Mouse (Mus musculus) spleen, adult 2 months (tissue): ENCODE measurements around the gene Vpreb3. TPM values are rescaled to one million over a fixed set of nuclear protein-coding genes. Genes with fewer than 3 reads are reported as not detected.

Experiments used
- DNase-seq, 2 experiments: peaks; one replicate each; pipeline versions ENCODE4 v3.0.0 to v3.0.0-alpha.2; 2012 to 2021; ENCODE audit warnings: low spot score in 2 of 2, low read depth in 1 of 2
- H3K27ac ChIP-seq: fragments of 200-500 bp; 2 replicates; pipeline ENCODE4 v1.5.1; 2012; ENCODE audit warnings: low read length, inconsistent platforms; ENCODE audit not compliant: insufficient read depth
- H3K27me3 ChIP-seq: fragments of 200-500 bp; 2 replicates; pipeline ENCODE4 v1.6.1; 2012; ENCODE audit warnings: mild to moderate bottlenecking, moderate library complexity, low read length, inconsistent platforms; ENCODE audit not compliant: control insufficient read depth, insufficient read depth
- H3K36me3 ChIP-seq: fragments of 200-500 bp; 2 replicates; pipeline ENCODE4 v1.6.1; 2012; ENCODE audit warnings: mild to moderate bottlenecking, low read length, inconsistent platforms; ENCODE audit not compliant: control insufficient read depth, insufficient read depth
- H3K4me1 ChIP-seq: fragments of 200-500 bp; 2 replicates; pipeline ENCODE4 v1.6.1; 2011; ENCODE audit warnings: inconsistent platforms; ENCODE audit not compliant: control insufficient read depth, insufficient read depth, insufficient read length
- H3K4me3 ChIP-seq: fragments of 200-500 bp; 2 replicates; pipeline ENCODE4 v1.5.1; 2011; ENCODE audit warnings: mild to moderate bottlenecking, inconsistent platforms; ENCODE audit not compliant: insufficient read depth, insufficient read length; ENCODE audit errors: extremely low read depth
- CTCF ChIP-seq: fragments of 200-500 bp; IDR thresholded peaks from 2 replicates; pipeline ENCODE4 v1.5.1; 2011; ENCODE audit warnings: mild to moderate bottlenecking, inconsistent platforms; ENCODE audit not compliant: insufficient read depth, insufficient read length, insufficient replicate concordance; ENCODE audit errors: extremely low read depth
- POLR2A ChIP-seq: fragments of 200-500 bp; IDR thresholded peaks from 2 replicates; pipeline ENCODE4 v1.6.1; 2011; ENCODE audit warnings: low read depth, low read length, inconsistent platforms
- WGBS: fragments of 180-500 bp; shearing (Covaris S2); methylation state at CpG from one replicate; pipeline ENCODE4 v1.1.7; 2018; 5-methylcytosine and 5-hydroxymethylcytosine counted together
- polyA plus RNA-seq: library from polyadenylated mRNA; depleted of rRNA; stranded (reverse); fragments of >200 nt; gene quantifications from 2 replicates; pipeline ENCODE4 v1.2.3, GENCODE M21; 2012

The Vpreb3 gene
- polyA plus RNA-seq, 1 experiment, result 178 TPM

DNA sequence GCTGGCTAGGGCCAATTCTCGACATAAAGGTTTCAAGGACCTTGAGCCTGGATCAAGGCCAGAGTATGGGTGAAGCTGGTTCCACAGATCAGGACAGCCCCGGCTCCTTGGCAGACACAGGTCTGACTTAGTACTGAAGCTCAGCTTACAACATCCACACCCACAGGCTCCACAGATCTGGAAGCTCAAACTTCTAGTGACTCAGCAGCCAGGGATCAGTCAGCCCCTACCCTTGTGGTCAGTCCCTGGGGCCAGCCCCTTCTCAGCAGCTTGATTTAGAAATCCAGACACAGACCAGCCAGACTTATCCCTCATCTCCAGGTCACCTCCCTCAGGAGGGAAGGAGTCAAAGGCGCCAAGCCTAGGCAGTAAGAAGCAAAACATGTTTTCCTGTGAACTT is 44.0 kb upstream of the Vpreb3 start:
- no peak overlapping the region for H3K27ac ChIP-seq
- 82% methylated on average over 3 of the region's 3 CpGs for WGBS
- no peak for DNase-seq
- TF ChIP-seq POLR2A (no peak), CTCF (no peak)
- peaks cover 7% of the 10 kb centered on the region; the same call in 1 of the 2 replicates for H3K4me1 ChIP-seq
- H3K36me3 ChIP-seq, result peaks cover 29% of the 10 kb centered on the region
- no peak overlapping the region for H3K4me3 ChIP-seq
- H3K27me3 ChIP-seq, result no peaks in the 10 kb centered on the region

DNA sequence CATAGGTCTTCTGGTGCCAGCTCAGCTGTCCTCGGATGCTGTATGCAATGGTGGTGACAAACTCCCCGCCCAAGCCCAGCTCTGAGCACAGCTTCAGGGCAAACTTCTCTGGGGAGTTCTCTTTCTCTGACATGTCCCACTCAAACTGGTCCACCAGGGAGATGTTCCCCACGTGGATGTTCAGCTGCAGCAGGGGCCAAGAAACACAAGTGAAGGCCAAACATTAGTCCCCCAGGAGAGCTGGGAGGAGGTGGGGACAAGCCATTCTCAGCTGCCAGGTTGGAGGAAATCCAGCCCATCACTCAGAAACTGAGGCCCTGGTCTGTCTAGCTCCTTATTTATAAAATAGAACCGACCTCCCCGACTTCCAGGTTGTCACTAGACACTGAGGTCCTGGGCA is 38.5 kb upstream of the Vpreb3 start:
- H3K4me3 ChIP-seq, result no peak overlapping the region
- H3K4me1 ChIP-seq, result no peaks in the 10 kb centered on the region
- no peak for DNase-seq
- TF ChIP-seq CTCF (no peak), POLR2A (no peak)
- whole genome bisulfite sequencing, result 90% methylated on average over 5 of the region's 5 CpGs
- H3K27me3 ChIP-seq, result no peaks in the 10 kb centered on the region
- no peak overlapping the region for H3K27ac ChIP-seq
- peaks cover 35% of the 10 kb centered on the region for H3K36me3 ChIP-seq

GRCm38 (mm10) chr10:75906882-75907281 is 36.0 kb upstream of the Vpreb3 start:
- TF ChIP-seq POLR2A (no peak), CTCF (no peak)
- H3K36me3 ChIP-seq, result peaks cover 43% of the 10 kb centered on the region
- WGBS, result 87% methylated on average over 4 of the region's 4 CpGs

GRCm38 (mm10) chr10:75910698-75911097 is 32.2 kb upstream of the Vpreb3 start:
- TF ChIP-seq CTCF, result no peak
- no peak for TF ChIP-seq POLR2A
- Histone ChIP-seq H3K36me3 (peaks cover 33% of the 10 kb centered on the region), H3K27me3 (no peaks in the 10 kb centered on the region), H3K27ac (no peak overlapping the region; the same call in 1 of the 2 replicates), H3K4me3 (no peak overlapping the region), H3K4me1 (no peaks in the 10 kb centered on the region)
- DNase-seq, result no peak
- 84% methylated on average over 2 of the region's 2 CpGs for WGBS

More at GRCm38 (mm10) chr10:75906882-75907281, 36.0 kb upstream of the Vpreb3 start:
- Histone ChIP-seq H3K4me3 (no peak overlapping the region), H3K4me1 (no peaks in the 10 kb centered on the region), H3K27ac (no peak overlapping the region), H3K27me3 (no peaks in the 10 kb centered on the region)
- DNase-seq, result no peak

GRCm38 (mm10) chr10:75913013-75913589 is 29.8 kb upstream of the Vpreb3 start:
- TF ChIP-seq CTCF (no peak), POLR2A (no peak)
- no peaks in the 10 kb centered on the region for H3K4me1 ChIP-seq
- no peak overlapping the region for H3K4me3 ChIP-seq
- H3K36me3 ChIP-seq, result peaks cover 31% of the 10 kb centered on the region
- no peak overlapping the region for H3K27ac ChIP-seq
- no peaks in the 10 kb centered on the region for H3K27me3 ChIP-seq
- DNase-seq, result no peak
- WGBS, result 59% methylated on average over 6 of the region's 6 CpGs

- Histone ChIP-seq H3K4me3 (no peak overlapping the region), H3K27ac (no peak overlapping the region), H3K36me3 (peaks cover 23% of the 10 kb centered on the region), H3K4me1 (no peaks in the 10 kb centered on the region), H3K27me3 (no peaks in the 10 kb centered on the region)
- DNase-seq, result no peak
- WGBS, result 83% methylated on average over 7 of the region's 7 CpGs
- TF ChIP-seq POLR2A (no peak), CTCF (no peak)
Observed at GRCm38 (mm10) chr10:75915557-75915956, 27.3 kb upstream of the Vpreb3 start.

DNA sequence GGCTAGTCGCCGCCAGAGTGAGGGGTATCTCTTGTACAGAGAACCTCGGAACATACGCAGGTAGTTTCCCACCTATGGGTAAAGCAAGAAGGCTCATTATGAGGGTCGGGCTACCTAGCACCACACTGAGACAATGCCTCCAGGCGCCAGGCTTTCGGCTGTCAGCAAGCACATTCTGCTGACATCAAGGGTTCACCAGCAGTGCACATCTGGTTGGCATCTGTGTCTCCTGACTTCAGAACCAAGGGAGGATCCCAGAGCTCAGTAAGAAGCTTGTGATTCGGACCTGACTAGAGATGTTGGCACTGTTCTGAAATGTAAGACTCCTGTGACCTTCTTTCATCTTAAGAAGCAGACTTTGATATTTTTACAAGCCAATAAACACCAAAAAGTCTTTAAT is 26.0 kb upstream of the Vpreb3 start:
- WGBS, result 95% methylated on average over 8 of the region's 8 CpGs
- H3K36me3 ChIP-seq, result peaks cover 15% of the 10 kb centered on the region
- DNase-seq, result no peak

More for the DNA sequence above, 26.0 kb upstream of the Vpreb3 start:
- H3K4me3 ChIP-seq, result no peak overlapping the region
- no peak for TF ChIP-seq CTCF
- no peak for TF ChIP-seq POLR2A
- H3K27me3 ChIP-seq, result no peaks in the 10 kb centered on the region
- H3K4me1 ChIP-seq, result no peaks in the 10 kb centered on the region
- H3K27ac ChIP-seq, result no peak overlapping the region
